Mouse (Mus musculus): Measurements from ENCODE around the gene Fam189a1. TPM values are rescaled to one million over a fixed set of nuclear protein-coding genes. Genes with fewer than 3 reads are reported as not detected.
A peak's percentile ranks its signal among the peaks of the same experiment; 100 is the strongest.

Gene Fam189a1
- polyA plus RNA-seq, 1 experiment from 2014 or later: 0.23 TPM

- Histone ChIP-seq H3K27me3 (ENCODE audit: low read depth, poor library complexity, severe bottlenecking) (0 out of 2 replicates have a peak, but pooled peaks cover 5% of the 10 kb centered on the region), H3K4me3 (no peak overlapping the region), H3K36me3 (no peaks in the 10 kb centered on the region), H3K27ac (no peak overlapping the region), H3K9me3 (replicated peaks) (no peaks in the 10 kb centered on the region), H3K4me1 (peaks cover 25% of the 10 kb centered on the region)
- no peak for DNase-seq (ENCODE audit: low spot score)
- WGBS: 56% methylated on average over 10 of the region's 10 CpGs
Measured at GRCm38 (mm10) chr7:64840946-64841659, 315.3 kb downstream of the Fam189a1 start.

GRCm38 (mm10) chr7:64840576-64840895 lies 315.8 kb downstream of the Fam189a1 start:
- Histone ChIP-seq H3K27ac (no peak overlapping the region), H3K4me1 (peaks cover 25% of the 10 kb centered on the region), H3K9me3 (replicated peaks) (no peaks in the 10 kb centered on the region), H3K4me3 (no peak overlapping the region; the same call in 1 of the 2 replicates), H3K36me3 (no peaks in the 10 kb centered on the region), H3K27me3 (ENCODE audit: low read depth, poor library complexity, severe bottlenecking) (0 out of 2 replicates have a peak, but pooled peaks cover 5% of the 10 kb centered on the region)
- WGBS: 84% methylated on average over 1 of the region's 1 CpGs
- no peak for DNase-seq (ENCODE audit: low spot score)

DNA sequence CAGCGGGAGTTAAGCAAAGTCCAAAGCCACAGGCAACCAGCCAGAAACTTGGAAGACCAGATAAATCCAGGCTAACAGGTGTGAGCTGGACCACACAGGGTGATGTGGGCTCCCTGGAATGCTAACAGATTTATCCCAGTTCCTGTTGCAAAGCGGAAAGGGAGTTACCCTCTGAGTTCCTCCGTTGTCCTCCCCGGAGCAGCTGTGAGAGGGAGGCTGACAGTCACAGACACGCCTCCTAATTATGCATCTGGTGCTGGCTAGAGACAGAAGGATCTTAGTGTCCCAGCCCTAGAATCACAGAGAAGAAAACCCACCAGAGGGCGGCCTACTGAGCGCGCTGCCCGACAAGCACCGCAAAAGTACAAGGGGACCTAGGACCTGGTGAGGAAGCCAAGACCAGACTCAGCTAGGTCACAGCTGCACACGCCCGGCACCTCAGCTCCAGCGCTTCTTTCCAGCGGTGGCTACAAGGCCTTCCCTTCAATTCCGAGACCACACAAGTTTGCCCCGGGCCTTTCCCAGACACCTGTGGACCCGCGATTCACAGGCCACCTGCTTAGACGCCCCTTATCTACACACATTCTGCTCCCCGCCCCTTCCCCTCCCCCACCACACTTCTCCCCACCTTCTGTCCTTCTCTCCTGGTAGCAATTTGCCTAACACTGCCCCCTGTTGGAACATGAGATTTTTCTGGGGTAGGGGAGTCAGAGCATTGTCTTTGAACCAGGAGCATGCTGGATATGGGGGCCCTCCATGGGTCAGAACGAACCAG lies 316.4 kb downstream of the Fam189a1 start:
- H3K27me3 ChIP-seq (ENCODE audit: low read depth, poor library complexity, severe bottlenecking): 0 out of 2 replicates have a peak, but pooled peaks cover 5% of the 10 kb centered on the region
- peaks cover 25% of the 10 kb centered on the region for H3K4me1 ChIP-seq
- H3K9me3 ChIP-seq (replicated peaks): no peaks in the 10 kb centered on the region
- H3K27ac ChIP-seq: peak overlapping the region; percentile 17; the same call in 1 of the 2 replicates
- peak; percentile 55 for DNase-seq (ENCODE audit: low spot score)
- 2% methylated on average over 21 of the region's 21 CpGs for WGBS
- H3K4me3 ChIP-seq: peak overlapping the region; percentile 40
- H3K36me3 ChIP-seq: no peaks in the 10 kb centered on the region

- H3K27me3 ChIP-seq (ENCODE audit: low read depth, poor library complexity, severe bottlenecking): 0 out of 2 replicates have a peak, but pooled peaks cover 5% of the 10 kb centered on the region
- H3K27ac ChIP-seq: no peak overlapping the region
- H3K9me3 ChIP-seq (replicated peaks): no peaks in the 10 kb centered on the region
- no peak overlapping the region for H3K4me3 ChIP-seq
- no peaks in the 10 kb centered on the region for H3K36me3 ChIP-seq
- 40% methylated on average over 2 of the region's 2 CpGs for WGBS
- DNase-seq (ENCODE audit: low spot score): no peak
- H3K4me1 ChIP-seq: peaks cover 25% of the 10 kb centered on the region
Measured at GRCm38 (mm10) chr7:64839281-64839680, 317.1 kb downstream of the Fam189a1 start.

GRCm38 (mm10) chr7:64830214-64830995 lies 326.0 kb downstream of the Fam189a1 start:
- 46% methylated on average over 5 of the region's 5 CpGs for WGBS
- no peaks in the 10 kb centered on the region for H3K4me1 ChIP-seq
- H3K27me3 ChIP-seq (ENCODE audit: low read depth, poor library complexity, severe bottlenecking): no peaks in the 10 kb centered on the region
- no peaks in the 10 kb centered on the region for H3K36me3 ChIP-seq
- H3K9me3 ChIP-seq (replicated peaks): no peaks in the 10 kb centered on the region
- H3K27ac ChIP-seq: no peak overlapping the region
- H3K4me3 ChIP-seq: no peak overlapping the region
- DNase-seq (ENCODE audit: low spot score): peak; percentile 19

DNA sequence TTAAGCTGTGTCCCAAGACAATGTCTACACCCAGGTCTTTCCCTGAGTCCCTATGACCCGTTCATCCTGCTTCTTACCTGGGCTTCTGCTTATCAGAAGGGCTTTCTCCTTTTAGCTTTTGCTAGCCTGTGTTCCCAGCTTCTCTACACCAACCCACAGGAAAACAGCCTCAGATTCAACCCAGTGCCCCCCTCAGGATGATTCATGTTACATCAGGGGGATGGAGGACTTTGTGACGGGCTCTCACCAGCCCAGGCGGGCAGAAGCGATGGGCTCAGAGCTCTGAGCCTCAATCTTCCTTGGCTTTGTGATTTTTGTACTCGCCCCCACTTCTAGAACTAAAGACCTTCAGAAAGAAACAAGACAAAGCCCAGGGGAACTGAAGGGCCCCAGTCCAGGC lies 335.3 kb downstream of the Fam189a1 start:
- Histone ChIP-seq H3K36me3 (no peaks in the 10 kb centered on the region), H3K27ac (no peak overlapping the region), H3K4me3 (no peak overlapping the region), H3K9me3 (replicated peaks) (no peaks in the 10 kb centered on the region), H3K4me1 (no peaks in the 10 kb centered on the region), H3K27me3 (ENCODE audit: low read depth, poor library complexity, severe bottlenecking) (no peaks in the 10 kb centered on the region)
- peak; percentile 16 for DNase-seq (ENCODE audit: low spot score)
- 80% methylated on average over 5 of the region's 5 CpGs for WGBS

- H3K9me3 ChIP-seq (replicated peaks): no peaks in the 10 kb centered on the region
- H3K27me3 ChIP-seq (ENCODE audit: low read depth, poor library complexity, severe bottlenecking): no peaks in the 10 kb centered on the region
- H3K4me1 ChIP-seq: no peaks in the 10 kb centered on the region
- 85% methylated on average over 9 of the region's 9 CpGs for WGBS
- H3K36me3 ChIP-seq: no peaks in the 10 kb centered on the region
- peak; percentile 20 for DNase-seq (ENCODE audit: low spot score)
- H3K27ac ChIP-seq: no peak overlapping the region
- H3K4me3 ChIP-seq: no peak overlapping the region
Measured at GRCm38 (mm10) chr7:64819683-64820082, 336.7 kb downstream of the Fam189a1 start.

DNA sequence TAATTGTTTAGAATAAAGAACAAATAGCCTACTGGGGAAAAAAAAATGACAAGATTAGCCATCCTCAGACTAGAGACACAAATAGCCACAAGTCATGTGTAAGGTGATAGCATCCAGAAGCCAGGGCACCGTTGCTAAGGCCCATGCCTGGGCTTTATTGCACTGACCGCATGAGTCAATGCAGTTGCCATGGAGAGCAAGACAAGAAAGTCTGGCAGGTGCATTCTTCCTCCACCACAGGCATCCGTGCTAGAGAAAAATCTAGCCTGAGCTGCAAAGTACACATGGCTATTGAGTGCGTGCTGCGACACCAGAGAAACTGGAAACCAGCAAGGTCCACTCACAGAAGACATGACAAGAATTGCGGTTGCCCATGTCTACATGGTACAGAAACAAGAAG lies 347.5 kb downstream of the Fam189a1 start:
- H3K36me3 ChIP-seq: no peaks in the 10 kb centered on the region
- peak; percentile 3 for DNase-seq (ENCODE audit: low spot score)

DNA sequence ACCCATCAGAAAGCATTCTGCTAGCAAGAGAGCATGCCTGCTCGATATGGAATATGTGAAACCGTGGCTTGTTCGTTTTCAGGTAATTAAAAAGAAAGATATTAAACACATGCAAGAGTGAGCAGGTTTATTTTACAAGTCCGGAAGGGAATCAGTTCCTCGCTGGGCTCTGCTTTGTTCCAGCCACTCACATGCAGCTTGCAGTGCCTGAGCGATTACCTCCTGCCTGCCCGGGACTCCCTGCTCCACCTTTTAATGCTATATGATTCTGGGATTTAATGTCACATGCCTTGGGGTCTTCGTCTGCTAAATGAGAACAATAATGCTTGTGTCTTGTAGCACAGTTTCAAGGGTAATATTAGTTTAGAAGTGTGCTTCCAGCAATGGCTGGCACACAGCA lies 351.3 kb downstream of the Fam189a1 start:
- no peak overlapping the region for H3K27ac ChIP-seq
- no peaks in the 10 kb centered on the region for H3K4me1 ChIP-seq
- H3K27me3 ChIP-seq (ENCODE audit: low read depth, poor library complexity, severe bottlenecking): no peaks in the 10 kb centered on the region
- DNase-seq (ENCODE audit: low spot score): no peak
- 84% methylated on average over 8 of the region's 8 CpGs for WGBS
- no peaks in the 10 kb centered on the region for H3K9me3 ChIP-seq (replicated peaks)
- no peaks in the 10 kb centered on the region for H3K36me3 ChIP-seq
- no peak overlapping the region for H3K4me3 ChIP-seq

More for the DNA sequence above, 347.5 kb downstream of the Fam189a1 start:
- H3K27me3 ChIP-seq (ENCODE audit: low read depth, poor library complexity, severe bottlenecking): no peaks in the 10 kb centered on the region
- H3K4me3 ChIP-seq: no peak overlapping the region
- H3K4me1 ChIP-seq: no peaks in the 10 kb centered on the region
- no peak overlapping the region for H3K27ac ChIP-seq
- WGBS: 89% methylated on average over 6 of the region's 6 CpGs
- no peaks in the 10 kb centered on the region for H3K9me3 ChIP-seq (replicated peaks)

DNA sequence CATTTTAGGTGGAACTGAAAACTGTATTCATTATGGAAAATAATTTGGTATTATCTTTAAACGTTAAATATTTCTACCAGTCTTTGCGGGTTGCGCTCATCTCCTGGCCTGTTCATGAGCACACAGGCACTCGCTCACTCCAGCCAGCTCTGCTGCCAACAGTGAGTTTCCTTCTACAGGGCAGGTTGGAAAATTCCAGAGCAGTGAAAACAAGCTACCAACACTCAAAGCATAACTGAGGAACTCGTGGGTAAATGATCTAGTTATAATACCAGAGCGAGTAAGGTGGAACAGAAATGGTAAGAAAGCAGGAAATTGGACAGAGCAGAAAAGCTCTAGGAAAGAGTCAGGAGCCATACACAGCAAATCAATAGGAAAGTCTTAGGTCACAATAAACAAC lies 360.8 kb downstream of the Fam189a1 start:
- Histone ChIP-seq H3K36me3 (no peaks in the 10 kb centered on the region), H3K9me3 (replicated peaks) (no peaks in the 10 kb centered on the region), H3K4me1 (no peaks in the 10 kb centered on the region), H3K27me3 (ENCODE audit: low read depth, poor library complexity, severe bottlenecking) (no peaks in the 10 kb centered on the region), H3K27ac (no peak overlapping the region), H3K4me3 (no peak overlapping the region)
- 90% methylated on average over 6 of the region's 6 CpGs for WGBS
- DNase-seq (ENCODE audit: low spot score): no peak

GRCm38 (mm10) chr7:64792031-64792430 lies 364.3 kb downstream of the Fam189a1 start:
- Histone ChIP-seq H3K36me3 (no peaks in the 10 kb centered on the region), H3K4me1 (no peaks in the 10 kb centered on the region), H3K27ac (no peak overlapping the region), H3K27me3 (ENCODE audit: low read depth, poor library complexity, severe bottlenecking) (no peaks in the 10 kb centered on the region), H3K9me3 (replicated peaks) (no peaks in the 10 kb centered on the region), H3K4me3 (no peak overlapping the region)
- WGBS: 86% methylated on average over 8 of the region's 8 CpGs
- DNase-seq (ENCODE audit: low spot score): no peak

- Histone ChIP-seq H3K4me1 (no peaks in the 10 kb centered on the region), H3K27ac (no peak overlapping the region), H3K4me3 (no peak overlapping the region), H3K36me3 (no peaks in the 10 kb centered on the region), H3K9me3 (replicated peaks) (no peaks in the 10 kb centered on the region), H3K27me3 (ENCODE audit: low read depth, poor library complexity, severe bottlenecking) (no peaks in the 10 kb centered on the region)
- no peak for DNase-seq (ENCODE audit: low spot score)
- 86% methylated on average over 9 of the region's 9 CpGs for WGBS
Measured at GRCm38 (mm10) chr7:64791145-64791544, 365.2 kb downstream of the Fam189a1 start.

DNA sequence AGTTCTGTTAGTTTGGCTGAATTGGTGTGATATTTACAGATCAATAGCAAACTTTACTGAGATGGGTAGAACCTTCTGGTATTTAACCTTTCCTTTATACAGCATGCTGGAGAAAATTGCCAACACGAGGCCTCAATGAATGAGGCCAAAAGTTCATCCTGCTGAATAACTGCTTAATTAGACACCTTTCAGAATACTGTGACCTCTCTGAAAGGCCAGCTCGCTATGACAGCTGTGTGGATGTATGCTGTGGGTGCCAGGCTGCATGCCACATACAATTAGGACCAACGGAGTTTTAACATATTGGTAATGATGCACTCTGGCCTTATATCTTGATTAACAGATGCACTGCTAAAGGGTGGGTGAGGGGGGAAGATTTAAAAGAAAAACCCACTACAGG lies 371.3 kb downstream of the Fam189a1 start:
- Histone ChIP-seq H3K36me3 (no peaks in the 10 kb centered on the region), H3K4me3 (no peak overlapping the region), H3K27me3 (ENCODE audit: low read depth, poor library complexity, severe bottlenecking) (no peaks in the 10 kb centered on the region), H3K9me3 (replicated peaks) (no peaks in the 10 kb centered on the region), H3K27ac (no peak overlapping the region), H3K4me1 (no peaks in the 10 kb centered on the region)
- 54% methylated on average over 3 of the region's 3 CpGs for WGBS
- no peak for DNase-seq (ENCODE audit: low spot score)

Measured in limb, embryonic 10.5 days (tissue).